Mouse (Mus musculus) cerebellum, adult (tissue): ENCODE data around the gene Plcb3.

Experiments used
- ATAC-seq: cut with Nextera tagmentation; 2 replicates; pipeline ENCODE4 v1.9.2; 2017; ENCODE audit warnings: mild to moderate bottlenecking, moderate library complexity, mixed read lengths; ENCODE audit not compliant: insufficient number of reproducible peaks, low FRiP score, low TSS enrichment

The Plcb3 gene

DNA sequence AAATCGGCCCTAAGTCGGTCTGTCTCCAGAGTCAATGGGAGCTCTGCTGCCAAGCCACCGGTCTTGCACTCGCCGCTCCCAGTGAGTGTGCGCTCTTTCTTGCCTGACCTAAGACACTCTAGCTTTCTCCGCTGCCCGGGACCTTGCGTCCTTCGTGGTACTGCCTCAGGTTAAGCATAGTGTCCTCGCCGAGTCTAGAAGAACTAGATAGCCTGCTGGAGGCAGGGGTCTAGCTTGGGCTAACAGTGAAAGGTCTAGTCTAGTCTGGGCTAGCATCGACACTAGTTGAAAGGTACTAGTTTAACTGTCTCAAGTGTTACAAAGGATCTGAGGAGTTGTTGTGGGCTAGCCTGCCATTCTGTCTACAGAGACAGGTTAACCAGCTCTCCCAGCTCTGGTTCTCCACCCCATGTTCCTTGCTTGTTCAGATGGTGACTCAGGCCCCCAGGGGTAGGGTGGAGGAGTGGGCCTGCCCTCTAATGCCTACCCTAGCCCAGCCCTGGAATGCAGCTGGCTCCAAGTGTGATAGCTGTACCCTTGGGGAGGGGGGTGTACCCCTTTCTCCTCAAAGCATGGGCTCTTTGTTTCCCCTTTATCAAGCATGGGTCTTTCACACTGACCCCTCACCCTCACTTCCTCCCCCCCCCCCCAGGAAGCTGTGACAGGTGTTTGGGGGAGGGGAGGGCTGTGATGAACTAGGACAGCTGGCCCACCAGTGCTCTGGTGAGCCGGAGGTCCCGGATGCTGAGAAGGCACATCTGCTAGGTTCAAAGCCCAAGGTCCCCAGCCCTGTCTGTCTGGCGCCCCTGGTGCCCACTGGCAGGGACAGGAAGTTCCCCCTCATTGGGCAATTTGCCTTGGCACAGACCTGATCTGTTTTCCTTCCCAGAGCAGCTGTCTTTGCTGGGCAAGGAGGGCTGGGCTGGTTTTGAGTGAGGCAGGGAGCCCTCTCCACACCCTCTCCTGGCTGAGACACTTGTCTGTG, at the start of gene Plcb3:
Gene Plcb3 (minus strand): TSS at position 934 of the 985 bp plus-strand sequence.
- no peak for ATAC-seq

DNA sequence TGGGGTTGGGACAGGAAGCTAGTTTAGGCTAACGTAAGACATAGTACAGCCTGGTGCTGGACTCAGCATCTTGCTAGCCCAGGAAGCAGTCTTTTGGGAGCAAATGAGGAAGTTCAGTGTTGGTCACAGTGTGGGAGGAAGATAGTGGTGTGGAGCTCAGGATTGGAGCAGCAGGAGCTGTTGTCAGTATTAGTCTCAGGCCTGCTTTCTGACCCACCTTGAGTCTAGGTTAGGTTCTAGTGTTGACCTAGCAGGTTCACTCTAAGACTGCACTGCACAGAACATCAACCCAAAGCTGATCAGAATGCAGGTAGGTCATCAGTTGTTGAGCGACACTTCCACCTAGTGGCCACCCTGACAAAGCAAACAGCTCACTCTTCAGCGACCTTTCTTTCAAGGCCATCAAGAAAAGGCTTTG, 44.0 kb upstream of the Plcb3 start:
- ATAC-seq, result peak; percentile 45; the same call in 1 of the 2 replicates

GRCm38 (mm10) chr19:7019191-7019590, 42.9 kb upstream of the Plcb3 start, which contains the start of gene Fermt3:
Gene Fermt3 (minus strand): TSS chr19:7019469.
- ATAC-seq, result no peak

DNA sequence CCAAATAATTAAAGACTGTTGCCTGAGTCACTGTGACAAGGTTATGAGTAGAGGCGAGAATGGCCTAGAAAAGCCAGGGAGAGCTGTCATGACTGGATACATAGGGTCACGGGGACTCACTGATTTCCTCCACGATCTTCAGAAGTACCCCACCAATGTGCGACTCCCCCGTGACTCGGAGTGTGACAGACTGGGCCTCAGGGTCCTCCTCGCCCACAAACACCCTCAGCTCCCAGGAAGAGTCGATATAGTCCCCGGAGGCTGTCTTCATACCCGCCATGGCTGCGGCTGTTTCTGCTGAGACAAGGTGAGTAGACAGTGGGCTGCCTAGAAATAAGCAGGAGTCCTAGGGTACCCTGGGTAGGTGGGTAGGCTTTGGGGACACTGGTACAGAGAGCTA, 42.3 kb upstream of the Plcb3 start:
- ATAC-seq, result no peak

GRCm38 (mm10) chr19:7017541-7018457, 41.5 kb upstream of the Plcb3 start:
- ATAC-seq, result no peak

DNA sequence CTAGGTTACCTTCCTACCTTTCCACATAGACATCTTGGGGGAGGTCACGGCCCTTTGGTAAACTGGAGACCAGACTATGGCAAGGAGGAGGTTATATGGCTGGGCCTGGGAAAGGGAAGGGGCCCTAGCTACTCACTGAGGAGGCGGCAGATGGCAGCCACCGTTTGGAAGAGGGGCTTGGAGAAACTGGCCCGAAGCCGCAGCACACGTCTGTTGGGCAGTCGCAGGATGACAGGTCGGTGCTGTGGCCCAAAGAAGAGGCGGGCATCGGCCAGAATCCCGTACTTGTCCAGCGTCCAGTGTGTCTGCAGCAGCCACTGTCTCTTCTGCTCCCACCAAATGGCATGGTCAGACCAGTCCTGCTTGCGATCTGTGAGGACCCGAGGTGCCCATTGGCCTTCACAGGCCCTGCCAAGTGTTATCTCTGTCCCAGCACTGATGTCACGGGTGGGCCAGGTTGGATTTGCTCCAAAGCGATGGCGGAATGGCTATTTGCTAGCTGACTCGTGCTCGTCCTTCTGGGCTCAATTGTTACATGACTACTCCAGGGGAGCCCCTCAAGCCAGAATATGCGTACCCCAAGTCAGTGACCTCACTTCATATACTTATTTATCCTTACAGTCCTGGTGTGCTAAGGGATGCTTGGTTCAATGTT, 38.3 kb upstream of the Plcb3 start:
- no peak for ATAC-seq

DNA sequence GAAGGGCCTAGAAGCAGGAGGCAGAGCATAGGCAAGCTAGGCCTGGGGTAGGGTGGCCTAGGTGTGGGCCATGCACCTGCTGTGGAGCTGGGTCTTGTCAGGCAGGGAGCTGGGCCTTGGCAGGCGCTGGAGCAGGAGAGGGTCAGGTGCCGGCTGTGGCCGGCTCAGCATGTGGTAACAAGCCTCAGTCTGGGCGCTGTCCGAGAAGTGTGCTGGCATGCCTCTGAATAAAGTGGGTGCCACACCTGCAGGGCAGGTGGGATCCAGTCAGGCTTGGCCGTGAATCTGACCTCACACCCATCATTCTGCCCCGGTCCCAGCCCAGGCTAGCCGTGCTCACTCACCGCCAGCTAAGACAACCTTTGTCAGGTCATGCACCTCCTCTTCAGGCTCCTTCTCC, 37.7 kb upstream of the Plcb3 start:
- ATAC-seq, result no peak

DNA sequence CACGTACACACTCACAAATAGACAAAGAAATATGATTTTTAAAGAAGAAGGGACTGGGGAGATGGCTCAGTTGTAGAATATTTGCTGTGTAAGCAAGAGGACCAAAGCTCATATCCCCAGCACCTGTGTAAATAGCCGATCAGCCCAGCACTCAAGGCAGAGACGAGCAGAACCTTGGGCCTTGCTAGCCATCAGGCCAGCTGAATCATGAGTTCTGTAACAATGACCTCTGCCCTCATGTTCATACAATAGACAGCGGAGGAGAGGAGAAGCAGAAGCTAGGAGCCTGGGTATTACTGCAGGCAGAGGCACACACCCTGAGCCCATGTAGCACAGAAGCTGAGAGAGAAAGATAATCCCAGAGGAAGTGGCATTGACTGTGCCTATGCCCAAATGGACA, 36.2 kb upstream of the Plcb3 start:
- no peak for ATAC-seq

DNA sequence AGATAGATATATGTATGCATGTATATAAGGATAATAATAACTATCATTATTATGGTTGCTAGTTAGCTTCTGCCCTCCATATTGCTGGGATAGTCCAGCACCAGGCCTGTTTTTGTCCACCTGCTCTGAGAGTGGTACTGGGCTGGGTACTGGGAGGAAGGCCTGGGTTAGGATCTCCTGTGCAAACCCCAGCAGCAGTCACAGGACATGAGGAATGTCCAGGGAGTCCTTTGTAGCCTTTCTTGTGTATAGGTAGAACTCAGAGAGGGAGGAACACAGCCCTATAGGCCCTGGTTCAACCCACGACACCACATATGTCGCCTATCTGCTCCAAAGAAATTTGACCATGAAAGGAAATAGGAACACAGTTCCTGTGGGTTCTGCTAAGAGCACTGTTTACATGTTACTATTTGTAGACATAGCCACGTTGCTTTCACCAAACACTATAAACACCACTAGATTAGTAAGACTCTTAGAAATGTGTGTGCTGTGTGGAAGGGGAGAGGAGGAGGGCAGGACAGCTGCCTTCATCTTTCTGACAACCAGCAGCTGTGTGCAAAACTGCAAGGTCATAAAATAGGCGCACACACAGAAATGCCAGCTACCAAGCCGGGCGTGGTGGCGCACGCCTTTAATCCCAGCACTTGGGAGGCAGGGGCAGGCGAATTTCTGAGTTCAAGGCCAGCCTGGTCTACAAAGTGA, 30.8 kb upstream of the Plcb3 start:
- no peak for ATAC-seq

GRCm38 (mm10) chr19:6999360-7000063, 23.2 kb upstream of the Plcb3 start:
- ATAC-seq, result no peak

DNA sequence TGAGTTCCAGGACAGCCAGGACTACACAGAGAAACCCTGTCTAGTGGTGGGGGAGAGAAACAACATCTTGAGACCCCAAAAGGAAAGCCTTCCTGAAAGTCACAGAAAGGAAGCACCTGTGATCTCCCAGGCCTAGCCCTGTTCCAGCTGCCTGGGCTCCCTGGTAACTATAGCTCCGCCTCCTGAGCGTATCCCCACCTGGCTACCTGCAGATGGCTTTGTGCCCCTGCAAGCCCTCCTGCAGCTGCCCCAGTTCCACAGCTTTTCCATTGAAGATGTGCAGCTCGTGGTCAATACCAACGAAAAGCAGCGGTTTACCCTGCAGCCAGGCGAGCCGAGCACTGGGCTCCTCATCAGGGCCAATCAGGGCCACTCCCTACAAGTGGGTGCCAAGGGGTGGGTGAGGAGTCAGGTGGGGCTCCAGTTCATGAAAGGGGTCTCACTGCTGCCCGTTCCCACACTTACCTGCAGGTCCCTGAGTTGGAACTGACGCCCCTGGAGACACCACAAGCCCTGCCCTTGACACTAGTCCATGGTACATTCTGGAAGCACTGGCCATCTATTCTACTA, 21.5 kb upstream of the Plcb3 start:
- no peak for ATAC-seq

- peak; percentile 64 for ATAC-seq
Measured at GRCm38 (mm10) chr19:6996006-6996405, 19.7 kb upstream of the Plcb3 start, which contains the start of the genes Nudt22 and Trpt1. Gene Nudt22 (minus strand): TSS chr19:6996117. Gene Trpt1 (plus strand): TSS chr19:6996131.

DNA sequence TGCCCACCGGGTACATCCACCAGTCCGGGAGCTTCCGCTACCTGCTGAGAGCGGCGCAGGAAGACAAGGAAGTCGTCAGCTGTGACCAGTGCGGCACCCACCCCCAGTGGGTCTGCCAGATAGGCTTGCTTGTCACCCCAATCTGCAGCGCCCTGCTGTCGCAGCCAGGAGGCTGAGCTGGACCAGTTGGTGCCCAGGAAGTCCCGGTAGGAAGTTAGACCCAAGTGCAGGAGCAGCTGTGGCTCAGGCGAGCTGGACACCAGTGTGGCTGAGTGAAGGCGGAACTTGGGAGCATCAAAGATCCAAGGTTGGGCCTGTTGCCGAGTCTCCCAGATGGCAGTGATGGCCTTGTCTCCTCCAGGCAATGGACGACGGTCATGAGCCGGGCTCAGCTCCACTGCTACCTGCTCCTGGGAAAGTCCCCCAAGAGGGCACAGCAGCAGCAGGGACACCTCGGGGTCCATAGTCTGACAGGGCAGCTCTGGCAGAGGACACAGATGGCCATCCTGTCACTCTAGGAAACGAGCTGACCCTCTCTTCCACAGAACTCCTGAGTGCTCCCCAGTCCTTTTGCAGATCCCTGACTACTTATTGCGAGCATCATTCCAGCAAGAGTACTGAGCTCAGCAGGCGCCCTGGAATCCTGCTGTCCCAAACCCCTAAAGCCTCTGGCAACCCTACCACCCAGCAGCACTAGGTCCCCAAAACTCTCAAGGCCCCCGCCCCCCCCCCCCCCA, 19.2 kb upstream of the Plcb3 start:
- no peak for ATAC-seq

DNA sequence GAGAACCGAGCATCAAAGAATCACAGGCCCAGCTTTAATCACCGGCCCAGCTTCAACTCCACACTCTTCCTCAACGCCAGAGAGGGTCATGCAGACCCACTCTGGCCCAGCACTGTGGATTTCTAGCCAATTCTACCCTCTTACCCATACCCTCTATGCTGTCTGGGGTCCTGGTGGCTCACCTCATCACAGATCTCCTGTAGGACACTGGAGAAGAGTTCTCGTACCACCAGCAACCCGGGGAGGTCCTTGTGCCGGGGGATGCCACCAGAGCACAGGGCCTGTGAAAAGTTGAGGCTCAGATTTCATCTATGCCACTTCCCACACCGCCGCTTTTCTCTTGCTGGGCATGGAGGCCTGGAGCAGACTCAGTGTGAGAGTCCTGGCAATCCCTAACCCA, 18.2 kb upstream of the Plcb3 start:
- ATAC-seq, result no peak

- no peak for ATAC-seq
Measured at GRCm38 (mm10) chr19:6994002-6994401, 17.7 kb upstream of the Plcb3 start.

GRCm38 (mm10) chr19:6993011-6993770, 16.9 kb upstream of the Plcb3 start:
- ATAC-seq, result no peak
